Mouse (Mus musculus) lung, adult 18-20 months (tissue): ENCODE measurements around the gene Lipc.

Experiments used
- DNase-seq, 2 experiments: peaks; one replicate each; pipeline ENCODE4 v3.0.0; 2022; ENCODE audit warnings: mixed read lengths in 2 of 2

The Lipc gene

DNA sequence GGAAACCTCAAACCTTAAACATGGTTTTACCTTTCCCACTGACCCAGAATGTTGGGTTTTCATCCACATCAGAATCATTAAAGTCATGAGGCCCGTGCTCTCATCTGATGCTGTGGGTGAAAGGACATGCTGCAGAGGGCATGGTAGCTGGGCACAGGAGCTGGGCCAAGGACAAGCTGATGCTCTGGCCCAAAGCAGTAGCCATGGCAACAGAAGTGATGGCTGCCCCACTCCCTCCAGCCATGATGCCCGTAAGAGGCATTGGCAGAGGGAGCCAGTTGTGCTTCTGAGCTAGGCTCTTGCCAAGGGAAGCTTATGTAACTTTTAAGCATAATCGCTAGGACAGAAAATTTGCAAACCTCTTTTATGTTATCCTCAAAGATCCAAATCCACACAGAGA, 2.2 kb upstream of the Lipc start:
- DNase-seq = no peak

DNA sequence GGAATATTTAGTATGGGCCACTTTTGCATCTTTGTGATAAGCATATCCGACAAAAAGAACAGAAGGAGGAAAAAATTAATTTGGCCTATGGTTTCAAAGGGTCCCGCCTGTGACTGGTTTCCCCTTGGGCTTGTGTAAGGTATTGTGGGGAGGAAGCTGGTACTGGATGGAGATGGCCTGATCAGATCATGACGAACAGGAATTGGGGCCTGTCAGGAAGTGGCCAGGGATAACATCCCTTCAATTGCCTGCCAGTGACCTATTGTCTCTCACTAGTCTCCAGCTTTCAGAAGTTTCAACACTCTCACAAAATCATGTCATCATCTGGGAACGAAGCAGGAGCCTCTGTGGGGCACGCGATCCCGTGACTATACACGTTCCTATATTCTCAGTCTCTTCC, 2.7 kb downstream of the Lipc start:
- no peak for DNase-seq

DNA sequence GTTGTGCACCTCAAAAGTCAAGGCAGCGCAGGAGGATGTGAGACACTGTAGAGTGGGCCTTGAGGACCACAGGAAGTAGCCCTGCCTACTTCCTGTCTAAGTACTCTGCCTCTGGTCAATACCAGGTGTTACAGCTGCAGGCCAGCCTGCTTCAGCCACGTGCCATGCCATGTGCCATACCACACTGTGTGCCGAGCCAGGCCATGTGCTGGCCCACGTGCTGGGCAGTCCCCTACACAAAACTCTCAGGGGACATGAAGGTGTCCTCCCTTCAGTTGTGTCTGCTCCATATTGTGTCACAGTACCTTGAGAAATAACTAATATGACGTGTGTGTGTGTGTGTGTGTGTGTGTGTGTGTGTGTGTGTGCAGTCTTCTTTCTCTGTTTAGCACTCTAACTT, 4.7 kb downstream of the Lipc start:
- DNase-seq = no peak

DNA sequence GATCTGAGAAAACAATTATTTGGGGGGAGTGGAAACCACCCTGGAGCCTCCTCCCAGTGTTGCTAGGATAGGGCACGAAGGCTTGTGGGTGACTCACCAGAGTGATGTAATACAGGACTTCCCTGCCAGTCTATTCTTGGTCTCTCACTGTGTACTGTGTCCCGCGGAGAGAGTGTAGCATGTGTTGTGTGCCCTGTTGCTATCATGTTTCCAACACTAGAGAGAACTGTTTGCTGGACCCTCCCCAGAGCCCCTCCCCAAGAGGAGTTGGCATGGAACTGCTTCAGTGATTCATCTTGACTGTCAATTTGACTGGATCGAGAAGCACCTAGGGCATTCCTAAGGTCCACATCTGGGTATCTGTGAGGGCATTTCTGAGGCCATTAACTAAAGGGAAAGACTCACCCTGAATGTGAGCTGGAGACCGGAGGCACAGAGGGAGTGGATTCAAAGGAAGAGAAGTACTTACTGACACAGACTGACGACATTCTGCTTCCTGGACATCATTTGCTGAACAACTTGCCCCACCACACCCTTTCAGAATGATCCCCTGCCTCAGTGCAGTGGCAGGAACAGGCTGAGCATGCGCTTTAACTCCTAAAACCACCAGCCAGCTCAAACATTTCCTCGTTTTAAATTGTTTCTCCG, 9.2 kb downstream of the Lipc start:
- peak; percentile 46 to 61 for DNase-seq

DNA sequence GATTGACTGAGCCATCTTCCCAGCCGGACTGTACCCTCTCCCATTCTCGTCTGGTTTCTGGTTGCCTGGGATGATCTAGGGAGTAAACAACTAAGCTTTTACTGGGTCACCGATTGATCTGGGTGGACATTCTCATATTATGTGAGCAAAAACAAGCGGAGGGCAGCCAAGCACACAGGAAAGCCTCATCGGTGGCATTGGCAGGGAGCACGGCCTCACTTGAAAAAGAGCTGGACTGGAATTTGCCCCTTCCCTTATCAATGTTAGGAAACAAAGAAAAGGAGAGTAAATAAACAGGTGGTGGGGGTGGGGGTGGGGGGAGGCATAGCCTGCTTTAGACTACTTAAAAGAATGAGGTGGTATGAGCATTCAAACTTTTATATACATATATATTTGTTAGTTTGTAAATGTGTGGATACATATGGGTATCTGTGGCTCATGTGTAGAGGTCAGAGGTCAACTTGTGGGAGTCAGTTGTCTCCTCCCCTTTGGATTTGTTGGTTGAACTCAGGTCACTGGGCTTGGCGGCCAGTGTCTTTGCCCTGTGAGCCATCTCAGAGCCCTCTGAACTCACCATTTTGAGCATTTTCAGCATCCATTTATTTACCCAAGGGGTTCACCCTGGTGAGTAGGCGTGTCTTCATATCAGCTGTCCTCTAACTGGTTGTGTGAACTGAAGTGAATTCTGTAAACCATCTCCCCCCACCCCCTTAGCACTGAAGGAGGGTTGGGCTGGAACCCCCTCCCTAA, 12.1 kb downstream of the Lipc start:
- DNase-seq = no peak

DNA sequence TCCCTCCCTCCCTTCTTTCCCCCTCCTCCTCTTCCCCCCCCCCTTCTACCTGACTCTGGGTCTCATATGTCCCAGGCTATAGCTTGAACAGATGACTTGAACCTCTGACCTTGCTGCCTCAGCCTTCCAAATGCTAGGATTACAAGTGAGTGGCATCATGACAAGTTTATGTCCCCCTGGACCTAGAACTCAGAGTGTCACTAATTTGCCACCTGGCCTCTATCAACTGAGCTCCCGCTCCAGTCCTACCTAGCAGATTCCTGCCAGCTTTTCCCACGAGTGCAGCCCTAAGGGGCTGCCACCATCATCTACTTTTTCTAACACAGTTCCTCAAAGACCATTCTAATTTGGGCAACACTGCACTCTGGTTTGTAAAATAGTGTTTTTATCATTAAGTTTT, 13.2 kb downstream of the Lipc start:
- no peak for DNase-seq

DNA sequence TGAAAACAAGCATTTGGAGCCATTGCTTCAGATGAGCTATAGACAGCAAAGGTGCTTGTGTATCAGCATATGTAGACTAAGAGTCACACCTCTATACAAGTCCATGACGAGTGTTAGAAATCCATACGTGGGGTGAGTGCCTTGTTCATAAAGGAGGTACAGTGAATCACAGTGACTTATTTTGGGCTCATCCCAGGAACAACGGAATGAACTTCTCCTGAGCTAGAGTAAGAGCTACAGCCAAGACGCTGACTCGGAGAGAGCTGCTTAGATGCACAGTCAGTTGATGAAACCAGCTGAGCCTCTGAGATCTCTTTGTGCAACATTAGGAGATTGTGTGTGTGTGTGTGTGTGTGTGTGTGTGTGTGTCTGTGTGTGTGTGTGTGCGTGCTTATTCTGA, 13.9 kb downstream of the Lipc start:
- DNase-seq = no peak

DNA sequence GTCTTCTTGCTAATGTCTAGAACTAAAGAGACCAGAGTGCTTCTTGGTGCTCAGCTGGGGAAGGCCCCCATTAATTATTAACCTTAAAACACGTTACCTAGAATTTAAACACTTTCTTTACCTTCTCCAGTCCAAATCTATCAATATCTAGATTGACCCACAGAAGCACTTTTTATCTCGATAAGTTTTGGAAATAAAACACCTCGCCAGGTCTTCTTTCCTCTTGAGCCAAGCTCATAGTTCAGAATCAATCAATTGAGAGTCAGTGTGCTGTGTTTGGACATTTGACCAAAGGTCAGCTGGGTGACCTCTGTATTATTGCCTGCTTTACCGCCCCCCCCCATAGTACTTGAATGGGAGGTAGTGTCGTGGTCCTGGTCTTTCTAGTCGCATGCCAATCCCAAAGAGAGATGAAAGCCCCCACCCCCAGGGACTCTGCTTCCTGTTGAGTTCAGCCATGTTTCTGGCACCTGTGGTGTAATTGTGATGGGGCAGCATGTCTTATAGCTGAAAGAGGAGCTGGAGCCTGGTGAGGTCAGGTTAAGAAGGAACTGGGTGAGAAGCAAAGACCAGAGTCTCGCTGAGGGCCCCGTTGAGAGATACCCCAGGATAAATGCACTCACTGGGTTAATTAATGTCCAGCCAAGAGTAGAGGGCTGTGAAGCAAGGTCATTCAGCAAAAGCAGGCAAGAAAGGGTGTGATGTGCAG, 17.3 kb downstream of the Lipc start:
- no peak for DNase-seq

DNA sequence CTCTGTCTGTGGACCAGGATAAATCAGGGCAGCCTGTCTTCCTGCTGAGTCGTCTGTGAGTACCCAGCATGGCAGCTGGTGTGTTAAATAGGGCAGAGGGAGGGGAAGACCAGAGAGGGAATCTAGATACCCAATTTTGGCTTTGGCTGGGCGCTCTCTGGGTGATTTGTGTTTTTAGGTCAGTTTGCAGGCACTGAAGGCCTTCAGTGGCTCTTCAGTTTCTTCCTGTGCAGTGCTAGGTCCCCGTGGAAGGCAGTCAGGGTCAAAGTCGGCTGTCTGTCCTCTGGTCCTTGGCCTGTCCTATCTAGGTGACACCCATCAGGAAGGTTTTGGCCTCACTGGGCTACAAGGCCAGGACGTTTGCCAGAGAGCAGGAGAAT, 21.4 kb downstream of the Lipc start:
- DNase-seq = no peak

DNA sequence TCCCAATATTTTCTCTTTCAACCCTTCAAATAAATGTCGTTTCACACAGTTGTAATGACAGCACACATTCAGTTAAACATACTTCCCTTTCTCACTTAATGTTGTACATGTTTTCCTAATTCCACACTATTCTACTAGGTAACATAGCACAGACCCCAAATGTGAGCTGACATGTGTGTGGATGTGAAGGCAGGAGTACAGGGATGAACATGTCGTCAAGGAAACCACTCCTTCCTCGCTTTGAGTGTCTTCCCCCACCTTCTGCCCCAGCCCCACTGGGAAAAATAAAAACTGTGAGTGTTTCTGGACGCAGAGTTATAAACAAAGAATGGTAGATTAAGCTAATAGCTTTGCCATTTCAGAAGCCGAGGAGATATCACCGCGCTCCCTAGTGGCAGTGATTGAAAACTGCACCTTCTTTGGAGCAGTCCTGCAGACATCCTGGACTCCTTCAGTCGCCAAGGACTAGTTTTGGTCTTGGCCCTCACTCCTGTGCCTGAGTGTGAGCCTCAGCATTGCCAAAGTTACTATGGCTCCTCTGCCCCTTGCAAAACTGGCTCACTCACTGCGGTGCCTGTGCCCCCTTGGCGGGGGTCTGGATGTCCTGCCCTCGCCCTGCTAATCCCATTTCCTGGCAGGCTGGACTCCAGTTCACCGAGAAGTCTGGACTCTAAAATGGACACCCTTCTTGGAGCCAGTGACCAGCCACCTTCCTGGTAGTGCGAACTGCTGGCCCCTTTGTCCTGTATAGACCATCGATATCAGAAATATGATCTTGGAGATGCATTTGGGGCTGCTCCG, 22.0 kb downstream of the Lipc start:
- peak; percentile 40 to 47 for DNase-seq

DNA sequence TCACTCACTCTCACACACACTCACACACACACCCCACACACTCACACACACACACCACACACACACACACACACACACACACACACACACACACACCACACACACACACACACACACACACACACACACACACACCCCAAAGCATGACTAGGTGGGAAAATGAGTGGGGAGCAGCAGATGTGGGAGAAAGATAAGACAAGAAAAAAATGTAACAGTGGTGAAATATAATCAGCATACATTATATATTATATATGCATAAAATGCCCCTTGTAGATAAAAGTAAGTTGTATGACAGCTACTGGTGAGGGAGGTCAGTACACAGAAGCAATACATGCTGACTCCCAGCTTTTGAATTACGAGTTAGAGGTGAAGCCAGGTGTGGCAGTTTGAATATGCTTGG, 23.6 kb downstream of the Lipc start:
- DNase-seq = no peak

DNA sequence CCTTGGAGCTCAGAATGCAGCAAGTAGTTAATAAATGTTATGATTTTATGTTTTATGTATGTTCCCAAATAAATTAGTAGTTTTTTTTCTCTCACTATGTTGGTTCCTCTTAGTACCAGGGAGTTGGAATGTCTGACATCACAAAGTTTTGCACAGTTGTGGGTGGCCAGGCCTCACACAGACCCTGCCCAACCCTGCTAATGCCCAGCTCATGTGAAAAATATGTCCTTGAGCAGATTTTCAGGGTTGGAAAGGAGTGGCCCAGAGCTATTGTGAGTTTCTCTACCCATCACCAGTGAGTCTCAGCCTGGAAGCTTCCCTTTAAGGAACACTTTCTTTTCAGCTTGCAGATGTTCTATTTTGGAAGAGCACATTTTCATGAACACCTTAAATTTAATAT, 24.3 kb downstream of the Lipc start:
- DNase-seq = no peak

DNA sequence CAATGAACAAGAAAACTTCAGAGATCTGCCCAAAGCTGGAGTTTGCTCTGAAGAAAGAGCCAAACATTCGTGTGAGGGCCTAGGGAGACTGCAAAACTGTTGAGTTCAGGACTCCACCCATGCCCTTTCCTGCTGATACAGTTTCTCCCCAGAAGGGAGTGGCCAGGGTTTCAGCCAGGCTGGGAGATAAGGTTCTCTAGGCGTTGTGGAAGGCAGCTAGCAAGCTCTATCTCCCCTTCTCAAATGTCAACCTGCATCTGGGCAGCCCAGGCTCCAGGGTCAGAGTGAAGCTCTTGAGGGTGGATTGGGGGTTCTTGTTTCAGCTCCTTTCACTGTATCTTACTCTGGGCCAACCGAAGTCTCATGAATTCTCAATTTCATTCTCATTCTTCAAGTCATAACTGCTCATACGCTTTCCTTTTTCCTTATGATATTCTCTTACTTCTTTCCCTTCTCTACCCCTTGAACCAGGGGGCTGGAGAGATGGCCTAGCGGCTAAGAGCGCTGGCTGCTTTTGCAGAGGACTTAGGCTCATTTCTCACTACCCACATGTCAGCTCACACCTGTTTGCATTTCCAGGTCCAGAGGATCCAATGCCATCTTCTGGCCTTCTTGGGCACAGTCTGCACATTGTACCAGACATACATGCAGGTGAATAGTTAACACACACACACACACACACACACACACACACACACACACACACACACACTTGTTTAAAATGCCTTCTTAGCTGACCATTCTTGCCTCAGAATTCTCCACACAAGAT, 25.0 kb downstream of the Lipc start:
- DNase-seq = peak; percentile 38

DNA sequence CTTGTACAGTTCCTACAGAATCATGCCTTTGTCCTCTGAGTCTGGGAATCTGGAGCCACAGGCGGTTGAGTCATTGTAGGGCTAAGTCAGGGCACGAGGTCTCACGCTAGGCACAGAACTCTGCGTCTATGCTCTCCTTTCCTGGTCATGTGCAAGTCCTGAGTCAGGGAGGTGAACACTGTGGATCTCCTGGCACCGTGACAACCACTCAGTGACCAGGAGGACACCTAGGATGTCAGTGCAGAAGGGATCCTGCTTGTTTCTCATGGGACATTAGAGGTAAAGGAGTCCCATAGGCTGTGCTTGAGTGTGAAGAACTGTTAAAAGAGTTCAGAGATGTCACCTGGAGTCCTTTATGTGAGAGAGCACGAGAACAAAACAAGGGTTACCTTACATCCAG, 26.8 kb downstream of the Lipc start:
- DNase-seq = no peak

DNA sequence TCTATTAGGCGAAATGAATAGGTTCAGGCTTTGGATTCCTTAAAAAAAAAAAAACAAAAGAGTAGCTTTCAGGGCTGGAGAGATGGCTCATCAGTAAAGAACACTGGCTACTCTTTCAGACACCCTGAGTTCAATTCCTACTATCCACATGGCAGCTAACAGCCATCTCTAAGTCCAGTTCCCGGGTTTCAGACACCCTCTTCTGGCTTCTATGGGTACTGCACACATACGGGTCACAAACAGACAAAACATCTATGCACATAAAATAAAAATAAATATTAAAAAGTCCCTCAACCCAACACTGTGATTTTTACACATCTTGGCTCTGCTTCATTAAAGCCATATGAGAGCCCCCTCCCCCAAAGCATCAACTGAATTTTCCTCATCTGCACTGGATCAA, 27.3 kb downstream of the Lipc start:
- DNase-seq = no peak

DNA sequence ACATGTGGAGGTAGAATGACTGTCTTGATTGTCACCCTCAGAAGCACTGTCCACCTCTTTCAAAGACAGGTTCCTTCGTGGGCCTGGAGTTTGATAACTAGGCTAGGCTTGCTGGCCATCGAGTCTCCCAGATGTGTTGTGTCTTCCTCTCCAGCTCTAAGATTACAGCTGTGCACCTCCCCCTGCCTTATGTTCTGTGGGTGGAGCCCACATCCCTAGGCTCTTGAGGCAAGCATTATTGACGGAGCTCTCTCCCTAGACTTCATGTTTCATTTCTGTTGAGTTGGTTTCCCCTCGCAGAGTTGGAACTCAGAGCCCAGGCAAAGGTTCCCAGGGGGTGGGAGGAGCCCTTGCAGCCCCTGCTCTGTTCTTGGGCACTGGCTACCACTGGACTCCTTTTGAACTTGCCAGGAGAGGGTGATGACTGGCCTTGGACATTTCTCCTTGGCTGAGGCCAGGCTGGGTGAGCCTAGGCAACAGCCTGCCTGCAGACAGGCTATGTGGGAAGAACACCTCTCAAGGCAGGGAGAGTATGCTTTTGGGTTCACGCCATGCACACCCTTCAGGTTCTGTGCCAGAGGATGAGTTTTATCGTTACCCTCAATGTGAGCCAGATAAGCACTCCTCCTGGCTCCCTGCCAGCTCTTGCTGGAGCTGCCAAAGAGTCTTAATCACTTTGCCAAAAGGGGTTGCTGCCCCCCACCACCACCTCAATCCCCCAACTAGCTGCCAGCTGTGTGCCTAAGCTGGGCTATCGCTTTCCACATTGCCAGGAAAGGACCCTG, 30.1 kb downstream of the Lipc start:
- DNase-seq = peak in 1 of 2 experiments; percentile 26

DNA sequence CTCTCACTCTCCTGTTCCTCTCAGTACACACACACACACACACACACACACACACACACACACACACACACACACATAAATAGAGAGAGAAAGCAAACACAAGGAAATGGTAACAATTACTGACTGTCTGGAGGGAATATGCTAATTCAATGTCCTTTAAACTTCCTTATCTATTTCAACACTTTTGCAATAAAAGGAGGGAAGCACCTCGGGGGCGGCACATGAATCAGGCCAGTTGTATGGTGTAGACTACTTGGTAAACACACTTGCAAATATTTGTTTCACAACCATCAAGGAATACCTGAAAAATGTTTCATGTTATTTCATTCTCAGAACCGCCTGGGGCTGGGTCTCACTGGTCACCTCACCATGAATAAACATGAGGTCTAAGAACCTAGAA, 30.9 kb downstream of the Lipc start:
- no peak for DNase-seq

DNA sequence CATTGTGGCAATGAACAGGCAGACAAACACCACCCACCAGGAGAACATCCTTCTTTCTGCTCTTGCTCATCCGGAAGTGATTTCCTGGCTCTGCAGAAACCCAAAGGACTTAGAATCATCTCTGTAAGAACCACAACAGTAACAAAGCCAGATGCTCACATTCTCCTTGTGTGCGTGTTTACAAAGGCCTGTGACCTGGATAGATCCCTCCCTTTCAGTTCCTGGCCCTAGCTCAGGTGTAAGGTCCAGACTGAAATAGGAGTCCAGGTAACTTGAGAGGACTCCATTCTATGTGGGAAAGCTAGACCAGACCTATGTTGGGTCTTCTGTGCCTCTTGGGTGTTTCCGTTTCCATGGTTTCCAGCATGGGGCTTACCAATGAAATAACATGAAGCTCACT, 32.8 kb downstream of the Lipc start:
- no peak for DNase-seq

DNA sequence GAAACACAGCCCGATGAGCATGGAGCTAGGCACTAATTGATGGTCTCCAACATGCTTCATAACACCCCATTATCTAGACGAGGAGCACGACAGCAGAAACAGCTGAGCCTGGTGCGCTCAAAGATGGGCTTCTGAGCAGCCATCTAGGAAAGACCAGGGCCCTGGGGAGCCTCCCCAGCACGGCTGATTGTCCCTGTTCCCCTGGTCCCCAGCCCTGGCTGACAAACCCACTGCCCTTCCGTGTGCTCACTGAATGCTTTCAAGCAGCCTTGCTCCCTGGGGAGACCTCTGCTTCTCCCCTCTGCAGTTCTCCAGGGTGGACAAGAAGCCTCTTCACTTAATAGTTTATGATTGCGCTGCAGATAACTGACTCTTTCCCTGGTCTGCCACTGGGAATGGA, 35.5 kb downstream of the Lipc start:
- DNase-seq = no peak

DNA sequence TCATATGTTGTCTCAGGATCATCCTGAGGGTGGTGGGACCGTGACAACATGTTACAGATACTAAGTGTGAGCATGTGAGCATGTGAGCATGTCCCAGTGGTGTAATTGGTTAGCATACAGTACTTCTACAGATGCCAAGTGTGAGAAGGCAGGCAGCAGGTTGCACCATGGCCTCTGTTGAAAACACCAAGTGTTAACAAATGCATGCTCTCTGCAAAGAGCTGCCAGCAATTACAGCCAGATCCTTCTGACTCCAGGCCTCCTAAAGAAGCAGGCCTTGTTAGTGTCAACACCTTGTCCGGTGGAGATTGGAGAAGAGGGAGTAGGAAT, 36.7 kb downstream of the Lipc start:
- no peak for DNase-seq

DNA sequence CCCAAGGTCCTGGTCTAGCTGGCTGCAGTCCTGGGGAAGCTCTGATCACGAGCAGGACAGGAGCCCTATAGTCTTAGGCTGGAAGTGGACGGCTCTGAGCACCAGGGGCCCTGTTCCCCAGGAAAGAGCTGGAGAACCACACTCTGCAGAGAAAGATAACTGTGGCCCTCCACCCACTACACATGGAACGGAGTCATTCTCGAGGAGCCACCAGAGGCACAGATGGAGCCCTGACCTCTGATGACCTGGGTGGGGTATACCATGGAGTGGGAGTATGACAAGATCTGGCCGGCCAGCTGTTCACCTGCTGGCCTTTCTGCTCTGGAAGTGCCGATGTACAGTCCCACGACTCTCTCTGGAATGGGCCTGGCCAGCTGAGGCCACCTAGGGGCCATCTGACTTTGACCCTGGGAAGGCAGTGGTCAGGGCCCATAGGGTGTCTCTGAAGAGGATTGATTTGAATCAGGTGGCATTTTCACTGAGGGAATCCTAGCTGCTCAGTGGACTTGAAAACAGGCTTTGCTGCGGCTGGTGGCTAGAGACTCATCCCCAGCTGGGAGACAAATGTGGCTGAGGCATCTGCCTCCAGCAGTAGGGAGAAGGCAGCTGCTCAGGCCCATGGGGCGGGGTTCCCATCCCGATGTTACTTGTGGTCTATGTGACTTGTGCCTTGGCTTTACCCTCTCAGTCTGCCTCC, 37.2 kb downstream of the Lipc start:
- DNase-seq = no peak
